Mouse (Mus musculus) embryonic facial prominence, embryonic 13.5 days (tissue): Measurements from ENCODE around the gene Cyfip1. TPM values are rescaled to one million over a fixed set of nuclear protein-coding genes. Genes with fewer than 3 reads are reported as not detected.
A peak's percentile ranks its signal among the peaks of the same experiment; 100 is the strongest.

Experiments used
- ATAC-seq: fragments of 200-750 bp; cut with Nextera tagmentation; 2 replicates; pipeline ENCODE4 v1.8.0; 2017; ENCODE audit warnings: low read depth; ENCODE audit not compliant: insufficient number of reproducible peaks, insufficient read depth, low FRiP score, low TSS enrichment
- H3K27ac ChIP-seq: fragments of 300-500 bp; sonication (generic); 2 replicates; pipeline ENCODE4 v1.5.1; 2015; ENCODE audit warnings: moderate library complexity, mild to moderate bottlenecking, inconsistent platforms
- H3K27me3 ChIP-seq: fragments of 300-500 bp; sonication (generic); 2 replicates; pipeline ENCODE4 v1.6.1; 2015; ENCODE audit warnings: mild to moderate bottlenecking, inconsistent platforms
- H3K36me3 ChIP-seq: fragments of 300-500 bp; sonication (generic); 2 replicates; pipeline ENCODE4 v1.6.1; 2015; ENCODE audit warnings: mild to moderate bottlenecking, inconsistent platforms
- H3K4me1 ChIP-seq: fragments of 300-500 bp; sonication (generic); 2 replicates; pipeline ENCODE4 v1.6.1; 2015; ENCODE audit warnings: inconsistent platforms
- H3K4me2 ChIP-seq: fragments of 300-500 bp; sonication (generic); 2 replicates; pipeline ENCODE4 v1.6.1; 2015; ENCODE audit warnings: moderate library complexity, mild to moderate bottlenecking, inconsistent platforms
- H3K4me3 ChIP-seq: fragments of 300-500 bp; sonication (generic); 2 replicates; pipeline ENCODE4 v1.5.1; 2015; ENCODE audit warnings: mild to moderate bottlenecking, inconsistent platforms
- H3K9ac ChIP-seq: fragments of 300-500 bp; sonication (generic); 2 replicates; pipeline ENCODE4 v1.6.1; 2015; ENCODE audit warnings: mild to moderate bottlenecking, inconsistent platforms
- H3K9me3 ChIP-seq: fragments of 300-500 bp; sonication (generic); 2 replicates; pipeline ENCODE4 v1.6.1; 2016; ENCODE audit warnings: inconsistent platforms
- WGBS: fragments of 180-500 bp; shearing (Covaris S2); methylation state at CpG from one replicate; pipeline ENCODE4 v1.1.7; 2015; ENCODE audit warnings: mixed read lengths; 5-methylcytosine and 5-hydroxymethylcytosine counted together
- polyA plus RNA-seq: library from polyadenylated mRNA; unstranded; fragments of >200 nt; fragmentation: Nextera tagmentation; extraction: Ambion mirVana; gene quantifications from 2 replicates; pipeline ENCODE4 v1.2.1, GENCODE M21; 2015

Gene Cyfip1
- polyA plus RNA-seq, result 119 and 125 TPM in 2 replicates

GRCm38 (mm10) chr7:55841445-55841844 is at the start of gene Cyfip1:
TSS of gene Cyfip1 (plus strand) at chr7:55841745.
- ATAC-seq, result peak; percentile 45; the same call in 1 of the 2 replicates
- whole genome bisulfite sequencing, result 49% methylated on average over 7 of the region's 7 CpGs
- Histone ChIP-seq H3K27me3 (no peaks in the 10 kb centered on the region), H3K4me2 (peak within 1 kb of the TSS; percentile 83), H3K9me3 (no peaks in the 10 kb centered on the region), H3K4me3 (peak within 1 kb of the TSS; percentile 93), H3K27ac (peak within 1 kb of the TSS; percentile 97), H3K36me3 (no peaks in the 10 kb centered on the region), H3K9ac (peak within 1 kb of the TSS; percentile 96), H3K4me1 (peaks cover 16% of the 10 kb centered on the region)

- Histone ChIP-seq H3K9ac (no peak overlapping the region), H3K4me1 (peaks cover 7% of the 10 kb centered on the region), H3K4me2 (no peak overlapping the region), H3K9me3 (no peaks in the 10 kb centered on the region), H3K4me3 (no peak overlapping the region), H3K27ac (no peak overlapping the region), H3K27me3 (no peaks in the 10 kb centered on the region), H3K36me3 (peaks cover 14% of the 10 kb centered on the region)
- 80% methylated on average over 3 of the region's 3 CpGs for WGBS
- no peak for ATAC-seq
Measured at GRCm38 (mm10) chr7:55792280-55792679, 49.3 kb upstream of the Cyfip1 start.

DNA sequence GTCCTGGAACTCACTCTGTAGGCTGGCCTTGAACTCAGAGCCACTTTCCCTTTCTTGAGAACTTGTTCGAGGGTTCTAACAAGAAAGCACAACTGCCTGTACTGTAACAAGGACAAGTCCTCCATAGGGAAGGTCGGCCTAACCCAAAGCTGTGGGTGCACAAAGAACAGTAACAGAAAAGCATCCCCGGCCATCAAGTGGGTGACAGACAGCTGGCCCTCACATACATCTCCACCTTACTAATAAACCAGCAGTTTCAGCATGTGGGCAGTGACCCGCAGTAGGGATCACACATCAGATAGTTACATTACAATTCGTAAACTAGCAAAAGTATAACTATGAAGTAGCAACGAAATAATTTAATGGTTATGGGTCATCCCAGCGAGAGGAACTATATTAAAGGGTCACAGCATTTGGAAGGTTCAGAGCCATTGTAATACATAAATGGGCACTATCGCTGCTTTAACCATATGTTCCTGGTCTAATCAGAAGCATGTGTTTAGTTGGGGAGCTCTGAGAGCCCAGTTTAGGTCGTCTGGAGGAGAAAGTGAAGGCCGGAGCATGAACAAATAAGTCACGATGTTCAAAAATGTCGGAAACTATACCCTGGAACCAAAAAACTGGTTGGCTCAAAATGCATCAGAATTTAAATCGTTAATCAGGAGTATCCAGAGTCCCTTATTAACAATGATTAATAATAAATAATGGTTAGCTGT is 48.2 kb upstream of the Cyfip1 start:
- Histone ChIP-seq H3K4me3 (peak overlapping the region; percentile 78), H3K4me2 (peak overlapping the region; percentile 74), H3K9ac (peak overlapping the region; percentile 96), H3K27me3 (no peaks in the 10 kb centered on the region), H3K36me3 (peaks cover 23% of the 10 kb centered on the region), H3K9me3 (no peaks in the 10 kb centered on the region), H3K27ac (peak overlapping the region; percentile 82), H3K4me1 (peaks cover 7% of the 10 kb centered on the region)
- WGBS, result 30% methylated on average over 13 of the region's 13 CpGs
- peak; percentile 23 for ATAC-seq

DNA sequence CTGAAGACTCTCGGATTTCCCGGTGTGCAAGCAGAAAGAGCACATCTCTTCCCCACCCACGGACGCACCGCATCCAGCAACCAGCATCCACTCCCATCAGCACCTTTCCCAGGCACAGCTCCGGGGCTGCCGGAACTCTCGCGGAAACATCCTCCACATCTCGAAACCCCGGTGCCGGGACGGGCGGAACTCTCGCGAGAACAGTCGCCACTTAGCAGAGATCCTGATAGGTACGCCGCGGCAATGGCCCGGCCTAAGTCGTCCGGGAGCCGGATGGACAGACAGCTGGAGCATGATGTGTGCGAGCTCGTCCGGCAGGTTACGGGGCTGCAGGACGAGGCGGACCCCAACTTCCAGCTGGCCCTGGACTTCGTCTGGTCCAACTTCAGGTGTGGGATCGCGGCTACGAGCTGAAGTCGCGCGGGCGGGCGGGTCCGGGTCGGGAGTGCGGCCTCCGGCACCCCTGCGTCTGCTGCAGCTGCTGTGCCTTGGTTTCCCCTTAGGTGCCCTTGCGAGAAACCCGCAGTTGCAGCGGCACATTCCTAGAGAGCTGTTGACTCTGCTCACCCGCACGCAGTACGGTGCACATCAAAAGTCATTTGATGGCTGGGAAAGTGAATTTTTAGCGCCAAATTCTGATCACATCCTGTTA is 47.5 kb upstream of the Cyfip1 start, which contains the start of gene Tubgcp5:
TSS of gene Tubgcp5 (plus strand) at position 203 of the 652 bp plus-strand sequence.
- no peaks in the 10 kb centered on the region for H3K27me3 ChIP-seq
- H3K36me3 ChIP-seq, result peaks cover 27% of the 10 kb centered on the region
- peak; percentile 95 for ATAC-seq
- peak within 1 kb of the TSS; percentile 96 for H3K9ac ChIP-seq
- H3K4me3 ChIP-seq, result peak within 1 kb of the TSS; percentile 78
- H3K4me2 ChIP-seq, result peak within 1 kb of the TSS; percentile 74
- WGBS, result under 1% methylated on average over 51 of the region's 51 CpGs
- H3K9me3 ChIP-seq, result no peaks in the 10 kb centered on the region
- peaks cover 7% of the 10 kb centered on the region for H3K4me1 ChIP-seq
- peak within 1 kb of the TSS; percentile 82 for H3K27ac ChIP-seq

GRCm38 (mm10) chr7:55799981-55800380 is 41.6 kb upstream of the Cyfip1 start:
- H3K9me3 ChIP-seq, result no peaks in the 10 kb centered on the region
- no peak overlapping the region for H3K4me2 ChIP-seq
- WGBS, result 91% methylated on average over 3 of the region's 3 CpGs
- H3K36me3 ChIP-seq, result peaks cover 77% of the 10 kb centered on the region
- H3K4me3 ChIP-seq, result no peak overlapping the region
- H3K4me1 ChIP-seq, result peaks cover 3% of the 10 kb centered on the region
- ATAC-seq, result no peak
- H3K9ac ChIP-seq, result no peak overlapping the region
- no peak overlapping the region for H3K27ac ChIP-seq
- H3K27me3 ChIP-seq, result no peaks in the 10 kb centered on the region

GRCm38 (mm10) chr7:55809967-55810366 is 31.6 kb upstream of the Cyfip1 start:
- Histone ChIP-seq H3K9me3 (no peaks in the 10 kb centered on the region), H3K4me2 (no peak overlapping the region), H3K9ac (no peak overlapping the region), H3K4me3 (no peak overlapping the region), H3K27me3 (no peaks in the 10 kb centered on the region), H3K27ac (no peak overlapping the region), H3K36me3 (peaks cover 84% of the 10 kb centered on the region), H3K4me1 (no peaks in the 10 kb centered on the region)
- 88% methylated on average over 2 of the region's 2 CpGs for WGBS
- ATAC-seq, result no peak

DNA sequence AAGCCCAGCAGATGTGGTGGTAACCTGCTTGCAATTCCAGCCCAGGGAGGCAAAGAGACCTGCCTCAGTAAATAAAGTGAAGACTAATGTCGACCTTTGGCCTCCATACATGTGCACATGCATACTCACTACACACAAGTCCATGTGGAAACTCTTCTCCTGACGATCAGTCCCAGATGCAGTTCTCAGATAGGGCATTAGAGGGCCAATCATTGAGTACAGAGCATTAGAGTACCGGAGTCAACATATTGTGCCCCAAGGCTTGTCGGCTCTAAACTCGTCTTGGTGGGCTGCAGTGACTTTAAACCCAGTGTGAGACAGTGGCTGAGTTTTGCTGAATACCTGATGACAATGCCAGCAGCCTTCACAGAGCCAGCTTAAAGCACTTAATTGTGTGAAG is 17.1 kb upstream of the Cyfip1 start:
- no peak for ATAC-seq
- 73% methylated on average over 5 of the region's 5 CpGs for WGBS
- Histone ChIP-seq H3K36me3 (peaks cover 91% of the 10 kb centered on the region), H3K9ac (no peak overlapping the region), H3K4me1 (no peaks in the 10 kb centered on the region), H3K9me3 (no peaks in the 10 kb centered on the region), H3K4me3 (no peak overlapping the region), H3K27ac (no peak overlapping the region), H3K4me2 (no peak overlapping the region), H3K27me3 (no peaks in the 10 kb centered on the region)

DNA sequence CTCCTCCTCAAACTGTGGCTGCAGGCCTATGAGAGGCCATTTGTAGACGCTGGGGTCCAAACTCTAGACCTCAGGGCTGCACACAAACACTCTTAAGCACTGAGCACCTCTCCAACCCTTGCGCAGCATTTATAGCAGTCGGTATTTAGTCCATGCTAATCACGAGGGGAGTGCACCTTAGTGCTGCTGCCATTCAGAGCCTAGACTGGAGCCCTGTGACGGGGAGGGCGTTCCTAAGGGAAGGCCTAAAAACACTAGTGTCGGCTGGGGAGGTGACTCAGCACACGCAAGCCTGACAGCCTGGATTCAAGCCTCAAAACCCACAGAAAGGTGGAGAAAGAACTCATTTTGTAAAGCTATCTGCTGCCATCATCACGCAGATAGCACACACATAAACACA is 14.0 kb upstream of the Cyfip1 start:
- H3K36me3 ChIP-seq, result peaks cover 79% of the 10 kb centered on the region
- no peak overlapping the region for H3K27ac ChIP-seq
- H3K4me2 ChIP-seq, result no peak overlapping the region
- no peak overlapping the region for H3K4me3 ChIP-seq
- H3K9ac ChIP-seq, result no peak overlapping the region
- no peaks in the 10 kb centered on the region for H3K27me3 ChIP-seq
- no peaks in the 10 kb centered on the region for H3K9me3 ChIP-seq
- no peaks in the 10 kb centered on the region for H3K4me1 ChIP-seq
- ATAC-seq, result no peak
- 94% methylated on average over 9 of the region's 9 CpGs for WGBS

GRCm38 (mm10) chr7:55836877-55837276 is 4.7 kb upstream of the Cyfip1 start:
- H3K9me3 ChIP-seq, result no peaks in the 10 kb centered on the region
- no peak overlapping the region for H3K4me2 ChIP-seq
- no peak overlapping the region for H3K9ac ChIP-seq
- H3K4me3 ChIP-seq, result no peak overlapping the region
- H3K36me3 ChIP-seq, result peaks cover 3% of the 10 kb centered on the region
- H3K27me3 ChIP-seq, result no peaks in the 10 kb centered on the region
- no peak for ATAC-seq
- H3K27ac ChIP-seq, result no peak overlapping the region
- H3K4me1 ChIP-seq, result peaks cover 6% of the 10 kb centered on the region
- WGBS, result 83% methylated on average over 4 of the region's 4 CpGs

GRCm38 (mm10) chr7:55841977-55842503 is 495 bp downstream of the Cyfip1 start:
- H3K4me1 ChIP-seq, result peaks cover 22% of the 10 kb centered on the region
- no peaks in the 10 kb centered on the region for H3K36me3 ChIP-seq
- H3K27me3 ChIP-seq, result no peaks in the 10 kb centered on the region
- ATAC-seq, result peak; percentile 96
- H3K4me3 ChIP-seq, result peak overlapping the region; percentile 93
- peak overlapping the region; percentile 97 for H3K27ac ChIP-seq
- peak overlapping the region; percentile 96 for H3K9ac ChIP-seq
- under 1% methylated on average over 47 of the region's 47 CpGs for WGBS
- H3K9me3 ChIP-seq, result no peaks in the 10 kb centered on the region
- H3K4me2 ChIP-seq, result peak overlapping the region; percentile 83

DNA sequence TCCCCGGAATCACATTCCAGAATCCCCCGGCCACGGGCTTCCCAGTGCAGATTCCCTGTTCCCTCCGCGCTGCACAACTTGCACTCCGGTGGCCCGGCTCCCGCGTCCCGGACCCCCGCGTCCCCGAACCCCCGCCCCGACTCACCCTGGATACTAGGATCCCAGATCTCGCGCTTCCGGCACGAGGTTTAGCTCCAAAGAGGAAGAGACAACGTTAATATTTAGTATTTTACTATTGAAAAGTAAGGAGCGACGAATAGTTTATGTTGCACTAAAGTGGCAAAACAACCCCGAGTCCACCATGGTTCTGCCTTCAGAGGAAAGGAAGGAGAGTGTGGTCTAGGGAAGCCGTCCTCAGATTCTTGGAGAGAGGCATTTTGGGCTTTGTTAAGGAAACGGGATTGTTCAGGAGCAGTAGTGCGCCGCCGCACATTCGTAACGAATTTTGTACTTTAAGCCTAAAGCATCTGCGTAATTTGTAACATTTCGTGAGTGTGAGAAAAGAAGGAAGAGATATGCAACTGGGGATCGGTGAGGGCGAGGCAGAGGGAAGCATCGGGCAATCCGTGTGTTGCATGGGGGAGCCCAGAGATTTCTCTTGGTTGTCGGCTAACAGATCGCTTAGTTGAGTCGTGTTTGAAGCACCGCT is 1.1 kb downstream of the Cyfip1 start:
- Histone ChIP-seq H3K4me1 (peaks cover 22% of the 10 kb centered on the region), H3K9me3 (no peaks in the 10 kb centered on the region), H3K4me3 (peak overlapping the region; percentile 93), H3K36me3 (no peaks in the 10 kb centered on the region), H3K27ac (peak overlapping the region; percentile 97), H3K27me3 (no peaks in the 10 kb centered on the region), H3K9ac (peak overlapping the region; percentile 96), H3K4me2 (peak overlapping the region; percentile 83)
- peak; percentile 43; the same call in 1 of the 2 replicates for ATAC-seq
- WGBS, result under 1% methylated on average over 40 of the region's 40 CpGs
